Mouse (Mus musculus): Measurements from ENCODE around the gene Ssu2. TPM values are rescaled to one million over a fixed set of nuclear protein-coding genes. Genes with fewer than 3 reads are reported as not detected.

The Ssu2 gene
- not detected for total RNA-seq (2023)

DNA sequence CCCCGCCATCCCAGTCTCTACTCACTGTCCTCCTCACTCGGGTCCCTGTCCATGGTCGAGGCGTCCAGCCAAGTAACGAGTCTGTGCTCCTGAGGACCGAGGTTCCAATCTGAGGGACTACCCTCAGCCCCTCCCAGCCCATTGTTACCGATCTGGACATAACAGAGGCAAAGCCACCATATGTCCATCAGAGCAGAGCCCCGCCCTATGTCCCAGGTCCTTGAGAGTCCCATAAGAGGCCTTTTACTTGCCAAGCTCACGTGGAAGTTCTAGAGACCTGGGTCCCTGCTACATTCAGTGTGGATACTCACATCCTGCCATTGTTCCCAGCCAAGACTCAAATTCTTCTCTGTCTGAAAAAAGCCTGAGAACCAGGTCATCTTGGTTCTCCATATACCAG lies at the start of gene Ssu2:
Gene Ssu2 (minus strand): TSS at position 77 of the 400 bp plus-strand sequence.

Other genes starting within 250 kb of the Ssu2 start
- gene Lmcd1, start 114.3 kb downstream of the Ssu2 start, total RNA-seq (2023) = not detected
- not detected for gene Cav3, start 71.5 kb upstream of the Ssu2 start, total RNA-seq (2023)
- not detected for gene Oxtr, start 101.9 kb upstream of the Ssu2 start, total RNA-seq (2023)